In the genomic region with DNA sequence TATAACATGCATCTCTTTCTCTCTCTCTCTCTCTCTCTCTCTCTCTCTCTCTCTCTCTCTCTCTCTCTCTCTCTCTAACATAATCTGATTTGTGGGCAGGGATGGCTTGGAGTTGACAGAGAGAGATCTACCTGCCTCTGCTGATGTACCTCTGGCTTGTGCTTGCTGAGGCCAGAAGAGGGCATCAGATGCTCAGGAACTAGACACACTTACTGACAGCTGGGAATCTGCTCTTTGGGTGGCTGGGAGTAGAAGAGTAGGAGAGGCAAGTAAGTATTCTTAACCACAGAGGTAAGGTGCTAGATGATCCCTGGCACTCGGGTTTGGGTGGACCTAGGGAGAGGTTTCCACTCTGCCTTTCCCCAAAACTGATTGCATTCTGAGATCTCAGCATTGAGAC, we compare ENCODE assay signal across 9 mouse cellular contexts. TPM values are rescaled to one million over a fixed set of nuclear protein-coding genes. Genes with fewer than 3 reads are reported as not detected.
DNase-seq lines count a peak whose midpoint lies in the region; ATAC-seq lines count a peak whose summit lies in the region.
"Had no signal": no experiment of that assay in that cellular context is flagged by ENCODE, and none has a peak within 500 bp of the region (broad histone marks: within the 10 kb centered on the region; RNA-seq: fewer than 3 reads in every experiment).

No protein-coding gene starts in this region.

- peaks cover 17% of the 10 kb centered on the region for H3K4me1 ChIP-seq in intestine, embryonic 14.5 days (replicated peaks; ENCODE audit: control insufficient read depth, insufficient read depth, low read length)
- H3K4me1 ChIP-seq in intestine, embryonic 16.5 days (ENCODE audit: control insufficient read depth, insufficient read depth, low read length) = peaks cover 5% of the 10 kb centered on the region; the same call in 1 of the 2 replicates
- H3K4me1 ChIP-seq in hindbrain, embryonic 12.5 days = peaks cover 31% of the 10 kb centered on the region

- H3K27ac ChIP-seq in intestine, embryonic 14.5 days (ENCODE audit: low read depth) = no peak overlapping the region
- H3K27ac ChIP-seq in intestine, embryonic 16.5 days (ENCODE audit: low read length) = no peak overlapping the region
- H3K27ac ChIP-seq in hindbrain, embryonic 12.5 days = no peak overlapping the region
- H3K27ac ChIP-seq: heart, embryonic 13.5 days had no signal

- no peaks in the 10 kb centered on the region for H3K27me3 ChIP-seq in intestine, embryonic 14.5 days (replicated peaks; ENCODE audit: control insufficient read depth, insufficient read depth, low read length)
- no peaks in the 10 kb centered on the region for H3K27me3 ChIP-seq in intestine, embryonic 16.5 days (replicated peaks; ENCODE audit: control insufficient read depth, insufficient read depth, low read length)
- H3K27me3 ChIP-seq in hindbrain, embryonic 12.5 days = no peaks in the 10 kb centered on the region
- H3K27me3 ChIP-seq: heart, embryonic 13.5 days had no signal

- ATAC-seq in intestine, embryonic 14.5 days (replicated peaks; ENCODE audit: low FRiP score, low TSS enrichment, low read depth) = no peak
- ATAC-seq in intestine, embryonic 16.5 days = no peak
- no peak for ATAC-seq in activated CD4-positive, CD25-positive, alpha-beta regulatory T cell, adult 4 months
- no peak for ATAC-seq in hindbrain, embryonic 12.5 days (ENCODE audit: low FRiP score)

- no peak overlapping the region for H3K9ac ChIP-seq in intestine, embryonic 14.5 days (ENCODE audit: low read length)
- no peak overlapping the region for H3K9ac ChIP-seq in intestine, embryonic 16.5 days (ENCODE audit: low read depth, low read length)
- no peak overlapping the region for H3K9ac ChIP-seq in hindbrain, embryonic 12.5 days
- H3K9ac ChIP-seq: heart, embryonic 13.5 days had no signal

- DNase-seq in intestine, embryonic 14.5 days (ENCODE audit: low spot score) = peak; percentile 32
- peak; percentile 56 for DNase-seq in A20 (ENCODE audit: low read depth, low spot score)
- peak; percentile 52 for DNase-seq in T-cell, adult 2 months (ENCODE audit: low spot score)
- DNase-seq in lung, postnatal 25 days (ENCODE audit: low spot score) = peak; percentile 23
- DNase-seq in layer of hippocampus, postnatal 14 days (ENCODE audit: low spot score in 2 of 2) = no peak

- H3K9me3 ChIP-seq in intestine, embryonic 14.5 days (ENCODE audit: control insufficient read depth, low read length) = no peaks in the 10 kb centered on the region
- no peaks in the 10 kb centered on the region for H3K9me3 ChIP-seq in intestine, embryonic 16.5 days (ENCODE audit: control insufficient read depth, low read length)
- H3K9me3 ChIP-seq in hindbrain, embryonic 12.5 days (replicated peaks) = no peaks in the 10 kb centered on the region
- H3K9me3 ChIP-seq: heart, embryonic 13.5 days had no signal

- 63% methylated on average over 1 of the region's 1 CpGs for WGBS in intestine, embryonic 14.5 days
- WGBS in intestine, embryonic 16.5 days = 85% methylated on average over 1 of the region's 1 CpGs
- 84% methylated on average over 1 of the region's 1 CpGs for WGBS in hindbrain, embryonic 12.5 days

- no peak overlapping the region for H3K4me2 ChIP-seq in intestine, embryonic 14.5 days (ENCODE audit: low read length)
- H3K4me2 ChIP-seq in intestine, embryonic 16.5 days (ENCODE audit: low read depth, low read length) = no peak overlapping the region
- no peak overlapping the region for H3K4me2 ChIP-seq in hindbrain, embryonic 12.5 days (replicated peaks)
- H3K4me2 ChIP-seq: heart, embryonic 13.5 days had no signal

- no peaks in the 10 kb centered on the region for H3K36me3 ChIP-seq in intestine, embryonic 14.5 days (ENCODE audit: control insufficient read depth, insufficient read depth, low read length)
- no peaks in the 10 kb centered on the region for H3K36me3 ChIP-seq in intestine, embryonic 16.5 days (ENCODE audit: control insufficient read depth, insufficient read depth, low read length)
- H3K36me3 ChIP-seq in hindbrain, embryonic 12.5 days = no peaks in the 10 kb centered on the region
- H3K36me3 ChIP-seq: heart, embryonic 13.5 days had no signal

- no peak overlapping the region for H3K4me3 ChIP-seq in intestine, embryonic 14.5 days (ENCODE audit: low read depth, low read length)
- H3K4me3 ChIP-seq in intestine, embryonic 16.5 days (ENCODE audit: low read length) = no peak overlapping the region
- no peak overlapping the region for H3K4me3 ChIP-seq in hindbrain, embryonic 12.5 days
- H3K4me3 ChIP-seq: heart, embryonic 13.5 days had no signal

RNA-seq across cellular contexts. Expression of a gene that starts 29.5 kb away (rescaled TPM):
- polyA plus RNA-seq in intestine, embryonic 14.5 days (2014; fragmentation: Nextera tagmentation; extraction: Ambion mirVana) = 20.3 and 21.6 TPM in 2 replicates
- 19.2 and 22.0 TPM in 2 replicates for polyA plus RNA-seq in intestine, embryonic 16.5 days (2015; fragmentation: Nextera tagmentation; extraction: Ambion mirVana)
- 10 to 100 TPM; 47.3 to 58.1 TPM for polyA plus RNA-seq in activated CD4-positive, CD25-positive, alpha-beta regulatory T cell, adult 4 months (2017; shearing (Covaris generic))
- 10 to 100 TPM; 38.4 to 40.2 TPM for total RNA-seq in layer of hippocampus, postnatal 14 days (2021)
- polyA plus RNA-seq in hindbrain, embryonic 12.5 days (2016; fragmentation: Nextera tagmentation; extraction: Ambion mirVana) = 84.6 and 92.4 TPM in 2 replicates

Comparison
In these comparisons a context has a peak if more than half of its experiments do, and no peak if none do; other contexts are left out.
1. DNase-seq: peak in intestine, embryonic 14.5 days (single experiment), A20 (single experiment), T-cell, adult 2 months (single experiment) and lung, postnatal 25 days (single experiment); none in layer of hippocampus, postnatal 14 days (0 of 2).